Mouse (Mus musculus) CD4-positive, CD25-positive, alpha-beta regulatory T cell, adult 9 weeks (primary cell): ENCODE results near the gene Bysl. TPM values are rescaled to one million over a fixed set of nuclear protein-coding genes. Genes with fewer than 3 reads are reported as not detected.

ENCODE experiments used
- polyA plus RNA-seq: library from polyadenylated mRNA; unstranded; fragments of 100-300 nt; shearing (Covaris generic); gene quantifications from one replicate; pipeline ENCODE4 v1.2.1, GENCODE M21; 2017

Bysl gene
- 19.5 TPM for polyA plus RNA-seq

DNA sequence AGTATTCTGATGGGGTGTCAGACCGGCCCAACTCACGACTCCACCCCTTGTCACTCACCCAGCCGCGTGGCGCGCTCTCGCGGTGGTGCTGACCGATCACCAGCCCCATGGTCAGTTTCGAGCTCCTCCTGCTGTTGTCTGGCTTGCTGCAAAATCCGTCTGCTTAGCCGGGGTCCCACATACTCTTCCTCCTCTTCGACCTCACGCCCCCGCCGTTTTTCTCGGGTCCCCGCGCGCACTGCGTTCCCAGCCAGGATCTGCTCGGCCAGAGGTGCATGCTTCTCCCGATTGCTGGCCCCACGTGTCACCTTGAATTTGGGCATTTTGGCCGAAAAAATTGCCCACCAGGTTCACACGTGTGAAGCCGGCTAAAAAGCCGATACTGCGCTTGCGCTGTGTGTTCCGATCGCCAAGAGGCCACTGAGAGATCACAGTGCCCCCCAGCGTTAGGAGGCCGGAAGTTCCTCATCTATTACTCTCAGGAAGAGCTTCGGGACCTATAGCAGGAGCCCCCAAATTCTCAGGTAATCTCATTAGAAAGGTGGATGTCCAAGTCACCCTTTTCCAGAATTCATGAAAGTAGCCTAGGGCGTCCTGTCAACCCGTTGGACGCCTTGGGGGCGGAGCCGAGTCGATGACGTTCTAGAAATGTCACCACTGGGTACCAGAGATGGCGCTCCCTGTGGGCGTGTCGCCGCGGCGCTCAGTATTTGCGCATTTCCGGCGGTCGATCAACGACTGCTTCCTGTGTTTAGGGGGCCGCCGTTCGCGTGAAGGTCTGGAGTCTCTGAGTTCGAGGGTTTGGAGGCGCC lies at the start of gene Bysl, which contains the start of the genes Med20 and Gm20517:
Gene Bysl, minus strand, starts transcription at position 644 of the 812 bp plus-strand sequence.
Gene Med20, plus strand, starts transcription at position 734 of the 812 bp plus-strand sequence.
Gene Gm20517, plus strand, starts transcription at position 741 of the 812 bp plus-strand sequence.

GRCm38 (mm10) chr17:47630678-47631065 lies 19.4 kb upstream of the Bysl start, which contains the start of gene Usp49:
Gene Usp49 (plus strand): TSS chr17:47630690.

Other genes starting within 250 kb of the Bysl start
- 51.5 TPM for gene Mrps10, start 242.6 kb downstream of the Bysl start, polyA plus RNA-seq
- gene Guca1b, start 226.1 kb downstream of the Bysl start, polyA plus RNA-seq, result 2.2 TPM
- not detected for gene Guca1a, start 210.9 kb downstream of the Bysl start, polyA plus RNA-seq
- not detected for gene AI661453, start 174.9 kb downstream of the Bysl start, polyA plus RNA-seq
- not detected for gene 1700001C19Rik, start 174.1 kb downstream of the Bysl start, polyA plus RNA-seq
- 60.2 TPM for gene Taf8, start 109.2 kb downstream of the Bysl start, polyA plus RNA-seq
- gene Ccnd3, start 106.4 kb downstream of the Bysl start, polyA plus RNA-seq, result 261 TPM
- 45.5 TPM for gene Med20, start 90 bp upstream of the Bysl start, polyA plus RNA-seq
- 0.29 TPM for gene Gm20517, start 97 bp upstream of the Bysl start, polyA plus RNA-seq
- gene Usp49, start 19.2 kb upstream of the Bysl start, polyA plus RNA-seq, result 0.61 TPM
- gene Tomm6, start 76.9 kb upstream of the Bysl start, polyA plus RNA-seq, result 288 TPM
- 0.62 TPM for gene Frs3, start 77.5 kb upstream of the Bysl start, polyA plus RNA-seq
- gene Gm21981, start 83.0 kb upstream of the Bysl start, polyA plus RNA-seq, result not detected
- gene Prickle4, start 83.2 kb upstream of the Bysl start, polyA plus RNA-seq, result not detected
- not detected for gene Pgc, start 115.3 kb upstream of the Bysl start, polyA plus RNA-seq
- gene Tfeb, start 125.5 kb upstream of the Bysl start, polyA plus RNA-seq, result 11.1 TPM
- not detected for gene Mdfi, start 223.2 kb upstream of the Bysl start, polyA plus RNA-seq